Mouse (Mus musculus) gastrocnemius, adult 18-20 months (tissue): ENCODE measurements around the gene Pdgfb. TPM values are rescaled to one million over a fixed set of nuclear protein-coding genes. Genes with fewer than 3 reads are reported as not detected.

ENCODE experiments used
- DNase-seq: peaks from one replicate; pipeline ENCODE4 v3.0.0; 2021; ENCODE audit warnings: low spot score
- total RNA-seq, 2 experiments: library from RNA; stranded (reverse); gene quantifications; 2 replicates each; pipeline ENCODE4 v1.2.3; 2021

Gene Pdgfb
- total RNA-seq, 2 experiments from 2014 or later, result 12.9 to 22.1 TPM

DNA sequence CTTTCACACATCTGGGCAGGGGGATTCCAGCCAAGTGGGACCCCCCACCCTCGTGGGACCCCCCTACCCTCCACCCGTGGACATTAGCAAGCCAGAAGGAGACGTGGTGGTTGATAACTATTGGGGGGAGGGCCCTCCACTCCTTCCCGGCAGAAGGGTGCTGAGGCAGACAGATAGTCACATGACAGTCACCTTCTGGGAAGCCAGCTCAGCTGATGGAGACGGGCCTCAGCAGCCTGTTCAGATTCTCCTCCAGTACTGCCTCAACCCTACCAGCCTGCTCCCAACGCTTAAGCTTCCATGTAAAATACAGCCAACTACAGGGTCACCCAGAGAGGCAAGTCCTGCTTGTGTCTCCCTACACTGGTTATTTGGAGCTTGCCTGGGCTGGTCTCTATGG lies 3.6 kb downstream of the Pdgfb start:
- no peak for DNase-seq

- peak; percentile 80 for DNase-seq
Measured at GRCm38 (mm10) chr15:80010182-80010558, 4.6 kb downstream of the Pdgfb start.

DNA sequence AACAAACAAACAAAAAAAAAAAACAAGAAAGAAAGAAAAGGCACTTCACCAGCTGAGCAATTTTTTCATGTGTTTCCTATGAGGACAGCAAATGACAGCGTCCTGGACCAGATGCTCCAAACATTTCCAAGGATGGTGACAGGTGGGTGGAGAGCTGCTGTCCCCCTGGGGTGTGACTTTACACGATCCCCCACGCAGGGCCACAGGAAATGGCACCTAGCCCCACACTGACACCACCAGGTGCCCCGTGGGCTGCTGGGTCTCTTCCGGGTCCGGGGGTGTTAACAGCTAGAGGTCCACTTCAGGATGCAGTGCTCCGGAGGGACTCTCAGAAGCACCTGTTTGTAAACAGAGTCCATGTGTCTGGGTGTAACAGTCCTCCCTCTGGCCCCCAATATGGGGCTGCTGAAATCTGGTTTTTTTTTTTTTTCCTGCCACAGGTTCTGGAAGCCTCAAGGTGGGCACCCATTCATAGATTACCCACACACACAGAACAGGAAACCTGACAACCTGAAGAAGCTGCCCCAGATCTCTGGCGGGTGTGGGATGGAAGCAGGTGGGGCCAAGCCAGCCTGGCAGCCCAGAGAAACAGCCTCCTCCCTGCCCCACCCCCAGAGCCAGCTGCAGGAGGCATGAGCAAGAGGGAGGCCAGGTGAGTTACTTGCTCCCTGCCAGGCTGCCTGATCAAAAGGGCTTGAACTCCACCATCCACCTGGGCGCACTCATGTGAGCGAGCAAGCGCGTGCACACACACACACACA lies 5.2 kb downstream of the Pdgfb start:
- no peak for DNase-seq

- no peak for DNase-seq
Measured at GRCm38 (mm10) chr15:80008461-80008860, 6.3 kb downstream of the Pdgfb start.

DNA sequence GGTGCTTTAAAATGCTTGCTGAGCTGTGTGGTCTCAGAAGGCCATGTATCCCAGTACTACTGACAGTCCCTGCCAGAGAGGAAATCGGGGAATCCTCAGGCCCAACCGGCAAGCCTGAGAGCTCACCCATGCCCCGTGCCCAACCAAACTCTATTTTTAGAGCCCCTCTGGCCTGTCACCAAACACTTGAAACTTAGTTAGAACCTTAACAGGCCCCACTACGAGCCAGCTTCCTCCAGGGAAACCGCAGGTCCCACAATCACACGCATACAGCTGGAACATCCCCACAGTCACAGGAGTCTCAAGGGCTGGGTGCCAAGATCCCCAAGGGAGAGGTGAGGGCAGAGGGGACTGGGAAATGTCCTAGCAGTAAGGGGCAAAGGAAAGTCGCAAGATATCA lies 8.6 kb downstream of the Pdgfb start:
- peak; percentile 81 for DNase-seq

DNA sequence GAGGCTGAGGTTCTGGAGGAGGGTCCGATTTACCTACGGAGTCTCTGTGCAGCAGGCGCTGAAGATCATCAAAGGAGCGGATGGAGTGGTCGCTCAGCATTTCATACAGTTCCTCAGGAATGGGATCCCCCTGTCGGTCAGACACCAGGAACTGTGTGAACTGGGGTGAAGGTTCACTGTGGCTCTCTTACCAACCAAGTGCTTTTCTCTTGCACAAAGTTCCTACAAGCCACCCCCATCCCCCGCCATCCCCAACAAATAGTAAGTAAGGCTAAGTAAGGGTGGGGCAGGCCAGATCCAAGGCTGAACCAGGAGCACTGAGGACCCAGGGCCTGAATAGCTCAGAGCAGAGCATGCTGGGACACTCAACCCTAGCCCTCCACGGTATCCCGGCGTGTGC lies 9.3 kb downstream of the Pdgfb start:
- no peak for DNase-seq

GRCm38 (mm10) chr15:80004644-80005340 lies 10.0 kb downstream of the Pdgfb start:
- DNase-seq, result no peak

- no peak for DNase-seq
Measured at GRCm38 (mm10) chr15:80003581-80003980, 11.2 kb downstream of the Pdgfb start.

DNA sequence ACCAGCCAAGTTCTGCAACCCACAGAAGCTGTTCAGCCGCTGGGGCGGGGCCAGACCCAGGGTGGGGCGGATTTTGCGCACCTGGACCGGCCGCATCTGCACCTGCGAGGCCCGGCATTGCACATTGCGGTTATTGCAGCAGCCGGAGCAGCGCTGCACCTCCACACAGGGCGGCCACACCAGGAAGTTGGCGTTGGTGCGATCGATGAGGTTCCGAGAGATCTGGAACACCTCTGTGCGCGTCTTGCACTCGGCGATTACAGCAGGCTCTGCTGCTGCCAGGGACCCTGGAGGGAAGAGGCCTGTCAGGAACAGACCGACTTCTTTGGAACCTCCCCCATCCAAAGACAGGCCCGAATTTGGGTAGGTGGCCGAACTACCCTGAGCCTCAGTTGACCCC lies 13.2 kb downstream of the Pdgfb start:
- DNase-seq, result no peak

DNA sequence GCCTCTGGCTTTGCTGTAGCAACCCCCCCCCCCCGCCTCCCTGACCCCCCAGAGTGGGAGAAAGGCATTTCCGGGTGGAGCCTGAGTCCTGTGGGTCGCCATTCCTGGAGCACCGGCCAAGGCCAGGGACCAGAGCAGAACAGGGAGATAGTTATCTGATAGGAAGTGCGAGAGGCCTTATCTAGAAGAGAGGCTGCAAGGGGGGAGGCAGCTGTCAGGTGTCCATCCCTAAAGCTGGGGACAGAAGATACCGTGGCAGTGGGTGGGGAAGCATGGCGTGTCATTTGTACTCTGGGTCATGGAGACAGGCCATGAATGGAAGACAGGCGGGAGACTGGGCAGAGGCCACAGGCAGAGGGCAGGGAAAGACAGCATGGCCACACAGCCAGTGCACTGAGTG lies 14.1 kb downstream of the Pdgfb start:
- DNase-seq, result no peak

DNA sequence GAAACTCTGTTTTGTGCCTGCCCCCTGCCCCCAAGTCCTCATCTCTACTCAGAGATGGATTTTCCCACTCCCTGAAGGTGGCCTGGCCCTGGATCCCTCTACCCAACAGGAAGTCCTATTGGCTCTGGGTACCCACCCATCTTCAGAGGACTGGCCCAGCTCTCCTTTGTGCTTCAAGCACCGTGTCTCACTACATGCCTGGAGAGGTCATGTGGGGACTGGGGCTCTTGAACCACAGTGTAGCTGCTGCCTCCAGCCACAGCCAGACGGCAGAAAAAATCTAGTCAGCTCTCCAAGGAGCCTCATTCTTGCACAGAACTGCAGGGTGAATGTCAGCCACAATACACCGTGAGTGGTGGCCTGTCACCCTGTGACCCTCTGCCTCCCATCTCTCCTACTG lies 16.8 kb downstream of the Pdgfb start:
- DNase-seq, result no peak

DNA sequence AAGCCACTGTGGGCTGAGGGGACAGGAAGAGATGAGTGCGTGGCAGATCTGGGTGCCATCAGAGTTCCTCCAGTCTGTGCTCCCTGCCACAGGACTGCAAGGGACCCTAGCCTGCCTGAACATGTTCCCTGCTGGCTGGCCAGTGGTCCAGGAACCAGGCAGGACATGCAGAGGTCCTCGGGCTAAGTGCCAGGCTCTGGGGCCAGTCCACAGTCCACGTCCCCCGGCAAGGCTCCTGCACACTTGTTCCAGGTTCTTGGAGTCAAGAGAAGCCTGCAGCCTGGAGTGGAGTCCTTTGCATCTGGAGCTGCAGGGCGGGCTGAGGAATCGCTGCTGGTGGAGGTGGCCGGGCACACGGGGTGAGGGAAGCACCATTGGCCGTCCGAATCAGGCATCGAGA lies 18.0 kb downstream of the Pdgfb start:
- no peak for DNase-seq

- no peak for DNase-seq
Measured at GRCm38 (mm10) chr15:79995552-79995951, 19.2 kb downstream of the Pdgfb start.

DNA sequence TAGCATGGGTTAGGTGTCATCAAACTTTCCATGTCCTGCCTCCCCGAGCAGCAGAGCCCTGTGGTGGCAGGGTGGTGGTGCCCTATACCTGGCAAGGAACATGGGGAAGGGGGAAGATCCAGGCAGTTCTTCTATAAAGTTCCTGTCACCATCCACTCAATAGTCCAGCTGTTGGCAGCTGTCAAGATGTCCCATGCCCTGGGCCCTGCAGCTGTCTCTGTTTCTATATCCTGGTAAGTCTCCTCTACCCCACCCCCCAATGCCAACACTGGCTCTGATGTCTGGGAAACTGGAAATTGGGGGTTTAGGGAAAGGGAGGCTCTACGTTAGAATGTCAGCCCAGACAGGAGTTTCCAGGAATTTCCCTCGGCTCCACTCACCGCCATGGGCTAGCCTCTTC lies 20.2 kb downstream of the Pdgfb start:
- DNase-seq, result no peak

DNA sequence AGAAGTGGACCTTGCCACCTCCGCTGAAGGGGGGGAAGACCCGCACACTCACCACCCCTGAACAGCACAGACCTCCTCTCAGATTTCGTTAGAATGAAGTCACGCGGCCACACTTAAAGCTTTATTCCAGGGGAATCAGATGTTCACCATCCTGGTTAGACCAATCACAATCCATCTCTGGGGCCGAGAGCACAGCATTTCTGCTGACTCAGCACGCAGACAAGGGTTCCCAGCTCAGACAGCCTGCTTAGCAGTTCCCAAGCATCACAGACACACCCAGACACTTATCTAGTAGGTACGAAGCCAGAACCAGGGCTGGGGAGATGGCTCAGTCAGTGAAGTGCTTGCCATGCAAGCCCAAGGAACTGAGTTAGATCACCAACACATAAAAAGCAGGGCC lies 28.6 kb downstream of the Pdgfb start:
- no peak for DNase-seq

- DNase-seq, result no peak
Measured at GRCm38 (mm10) chr15:79985471-79985870, 29.3 kb downstream of the Pdgfb start.

GRCm38 (mm10) chr15:79984152-79984551 lies 30.6 kb downstream of the Pdgfb start:
- no peak for DNase-seq

- no peak for DNase-seq
Measured at GRCm38 (mm10) chr15:79980716-79981115, 34.1 kb downstream of the Pdgfb start.

DNA sequence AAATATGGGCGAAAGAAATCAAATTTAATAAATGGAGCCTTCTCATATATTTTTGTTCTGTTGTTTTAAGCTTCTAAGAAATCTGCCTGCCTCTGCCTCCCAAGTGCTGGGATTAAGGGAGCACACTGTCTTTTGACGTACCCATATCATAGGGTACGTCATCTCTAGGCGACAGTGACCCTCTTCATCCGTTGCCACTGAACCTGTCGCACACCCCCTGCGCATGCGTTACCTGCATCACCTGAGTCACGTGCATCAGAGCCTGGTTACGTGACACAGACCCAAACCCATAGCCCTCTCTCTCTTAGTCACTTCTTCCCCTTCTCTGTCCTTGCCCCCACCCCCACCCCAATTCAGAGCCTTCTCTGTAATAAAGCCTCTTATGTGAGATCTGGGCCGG lies 42.6 kb downstream of the Pdgfb start:
- no peak for DNase-seq

DNA sequence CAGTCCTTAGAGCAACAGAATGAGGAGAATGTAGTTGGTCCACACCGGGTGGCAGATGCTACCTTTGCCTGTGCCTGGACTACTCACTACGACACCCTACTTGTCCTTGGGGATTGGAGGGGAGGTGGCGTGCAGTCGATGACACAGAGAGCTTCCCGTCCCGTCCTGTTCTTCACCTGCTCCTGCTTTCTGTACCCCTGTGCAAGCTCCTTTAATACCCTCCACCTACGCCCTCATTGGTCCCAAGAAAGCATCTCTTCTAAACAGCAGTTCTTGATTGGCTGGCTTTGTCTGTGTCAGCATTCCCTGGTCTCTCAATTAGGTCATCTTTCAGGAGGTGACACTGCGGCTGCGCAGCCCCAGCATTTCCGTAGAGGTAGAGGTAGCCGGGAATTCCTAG lies 43.8 kb downstream of the Pdgfb start, which contains the start of gene Cbx7:
Gene Cbx7 (minus strand): TSS at position 180 of the 400 bp plus-strand sequence.
- DNase-seq, result no peak

DNA sequence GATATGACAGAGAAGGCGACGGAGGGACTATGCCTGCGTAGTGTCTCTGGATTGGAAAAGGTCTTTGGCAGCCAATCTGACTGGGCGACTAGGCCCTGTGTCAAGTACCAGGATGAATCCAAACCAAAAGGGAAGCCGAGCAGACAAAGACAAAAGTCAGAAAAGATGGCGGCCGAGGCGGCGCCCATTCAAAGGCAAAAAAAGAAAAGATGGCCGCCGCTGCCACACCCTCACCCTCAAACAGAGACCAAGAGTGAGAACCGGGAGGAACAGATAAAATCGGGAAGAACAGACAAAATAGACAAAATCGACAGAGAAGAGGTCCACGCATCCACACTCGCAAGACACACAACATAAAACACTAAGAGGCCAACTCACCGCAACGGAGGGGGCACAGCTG lies 44.3 kb downstream of the Pdgfb start:
- no peak for DNase-seq

- no peak for DNase-seq
Measured at GRCm38 (mm10) chr15:79967346-79967745, 47.4 kb downstream of the Pdgfb start.

GRCm38 (mm10) chr15:79964376-79964775 lies 50.4 kb downstream of the Pdgfb start:
- no peak for DNase-seq
